Mouse (Mus musculus) G1E (cell line): ENCODE measurements around the gene Catsperb. TPM values are rescaled to one million over a fixed set of nuclear protein-coding genes. Genes with fewer than 3 reads are reported as not detected.

Experiments
- ATAC-seq: 2 replicates; pipeline ENCODE4 v1.8.0; 2016; ENCODE audit warnings: mild to moderate bottlenecking; ENCODE audit not compliant: insufficient number of reproducible peaks, poor library complexity, low FRiP score, severe bottlenecking; ENCODE audit errors: extremely low read depth
- DNase-seq: peaks from one replicate; pipeline ENCODE4 v3.0.0; 2012; ENCODE audit warnings: low spot score
- H3K27me3 ChIP-seq: 2 replicates; pipeline ENCODE4 v1.6.1; 2012; ENCODE audit warnings: mild to moderate bottlenecking, low read length, inconsistent platforms; ENCODE audit not compliant: insufficient read depth
- H3K36me3 ChIP-seq: replicated peaks from 2 replicates; pipeline ENCODE3; 2012; ENCODE audit warnings: mild to moderate bottlenecking, inconsistent platforms
- H3K4me1 ChIP-seq: 2 replicates; pipeline ENCODE4 v1.6.1; 2012; ENCODE audit warnings: low read depth, low read length, inconsistent platforms, mixed read lengths; ENCODE audit not compliant: insufficient read depth
- H3K4me3 ChIP-seq: 2 replicates; pipeline ENCODE4 v1.5.1; 2012; ENCODE audit warnings: low read depth, mild to moderate bottlenecking, inconsistent platforms, low read length, moderate library complexity, mixed read lengths
- H3K9me3 ChIP-seq: replicated peaks from 2 replicates; pipeline ENCODE4 v1.6.1; 2012; ENCODE audit warnings: inconsistent platforms
- CTCF ChIP-seq: IDR thresholded peaks from 2 replicates; pipeline ENCODE4 v1.5.1; 2012; ENCODE audit warnings: low read depth, low read length, inconsistent platforms, mixed read lengths
- GATA1 ChIP-seq: IDR thresholded peaks from 2 replicates; pipeline ENCODE4 v1.6.1; 2012; ENCODE audit warnings: borderline replicate concordance, low read length, inconsistent platforms, mixed read lengths
- GATA2 ChIP-seq: IDR thresholded peaks from 2 replicates; pipeline ENCODE4 v1.6.1; 2012; ENCODE audit warnings: low read depth, low read length, inconsistent platforms, borderline replicate concordance
- POLR2AphosphoS5 ChIP-seq: IDR thresholded peaks from 2 replicates; pipeline ENCODE4 v1.6.1; 2012; ENCODE audit warnings: low read depth, low read length, inconsistent platforms; ENCODE audit not compliant: insufficient replicate concordance
- TAL1 ChIP-seq: conservative IDR thresholded peaks from 2 replicates; pipeline ENCODE4 v1.6.1; 2012; ENCODE audit warnings: low read depth, low read length, inconsistent platforms, mixed read lengths
- polyA plus RNA-seq: library from polyadenylated mRNA; stranded (reverse); fragments of >175 nt; gene quantifications from 2 replicates; pipeline ENCODE4 v1.2.3, GENCODE M21; 2012
- total RNA-seq, 2 experiments: library from RNA; stranded (forward) in 1 of 2; stranded (reverse) in 1 of 2; fragments of 200-1000 nt in 1 of 2; fragments of >200 nt in 1 of 2; fragmentation: Nextera tagmentation in 1 of 2; gene quantifications; 2 replicates each; pipeline ENCODE4 v1.2.3; 2014 to 2017

Catsperb gene
- total and polyA plus RNA-seq, 3 experiments, result not detected

GRCm38 (mm10) chr12:101633137-101633536 lies 228.7 kb downstream of the Catsperb start:
- Histone ChIP-seq H3K36me3 (no peaks in the 10 kb centered on the region), H3K27me3 (no peaks in the 10 kb centered on the region), H3K4me1 (no peaks in the 10 kb centered on the region), H3K9me3 (no peaks in the 10 kb centered on the region), H3K4me3 (no peak overlapping the region)
- no peak for DNase-seq
- no peak for ATAC-seq
- TF ChIP-seq GATA2, result no peak
- TF ChIP-seq POLR2AphosphoS5, result no peak
- TF ChIP-seq GATA1, result no peak
- no peak for TF ChIP-seq CTCF
- no peak for TF ChIP-seq TAL1

GRCm38 (mm10) chr12:101667502-101667901 lies 263.0 kb downstream of the Catsperb start:
- Histone ChIP-seq H3K4me3 (no peak overlapping the region), H3K4me1 (no peaks in the 10 kb centered on the region), H3K36me3 (no peaks in the 10 kb centered on the region), H3K27me3 (no peaks in the 10 kb centered on the region), H3K9me3 (no peaks in the 10 kb centered on the region)
- TF ChIP-seq TAL1 (no peak), GATA1 (no peak), CTCF (no peak), GATA2 (no peak), POLR2AphosphoS5 (no peak)
- DNase-seq, result no peak
- ATAC-seq, result no peak
